Mouse (Mus musculus) erythroblast, embryonic 14.5 days (primary cell): ENCODE data around the gene Nhsl2. TPM values are rescaled to one million over a fixed set of nuclear protein-coding genes. Genes with fewer than 3 reads are reported as not detected.
A peak's percentile ranks its signal among the peaks of the same experiment; 100 is the strongest.

Experiments
- H3K27me3 ChIP-seq: 2 replicates; pipeline ENCODE4 v1.6.1; 2012; ENCODE audit warnings: inconsistent platforms; ENCODE audit not compliant: control insufficient read depth
- H3K36me3 ChIP-seq: 2 replicates; pipeline ENCODE4 v1.6.1; 2012; ENCODE audit warnings: mild to moderate bottlenecking, inconsistent platforms; ENCODE audit not compliant: control insufficient read depth
- H3K4me1 ChIP-seq: 2 replicates; pipeline ENCODE4 v1.6.1; 2012; ENCODE audit warnings: inconsistent platforms; ENCODE audit not compliant: control insufficient read depth
- H3K4me3 ChIP-seq: replicated peaks from 2 replicates; pipeline ENCODE3; 2012; ENCODE audit warnings: moderate library complexity, mild to moderate bottlenecking, inconsistent platforms
- H3K9me3 ChIP-seq: 2 replicates; pipeline ENCODE4 v1.6.1; 2012; ENCODE audit warnings: low read length, inconsistent platforms, mixed read lengths; ENCODE audit not compliant: control insufficient read depth
- GATA1 ChIP-seq: IDR thresholded peaks from 2 replicates; pipeline ENCODE4 v1.6.1; 2012; ENCODE audit warnings: low read length, inconsistent platforms, mixed read lengths
- TAL1 ChIP-seq: IDR thresholded peaks from 3 replicates; pipeline ENCODE4 v1.6.1; 2012; ENCODE audit warnings: low read length, inconsistent platforms, mixed read lengths
- polyA plus RNA-seq: library from polyadenylated mRNA; stranded (reverse); fragments of >175 nt; gene quantifications from 2 replicates; pipeline ENCODE4 v1.2.3, GENCODE M21; 2012

The Nhsl2 gene
- polyA plus RNA-seq, 1 experiment: not detected

- no peak for TF ChIP-seq TAL1
- TF ChIP-seq GATA1: no peak
- peaks cover 16% of the 10 kb centered on the region for H3K27me3 ChIP-seq
- no peak overlapping the region for H3K4me3 ChIP-seq
Observed at GRCm38 (mm10) chrX:102064062-102064461, 214.9 kb downstream of the Nhsl2 start.

GRCm38 (mm10) chrX:102065213-102065775, 216.1 kb downstream of the Nhsl2 start:
- H3K9me3 ChIP-seq: peaks cover 12% of the 10 kb centered on the region
- TF ChIP-seq TAL1 (no peak), GATA1 (no peak)
- H3K27me3 ChIP-seq: peaks cover 28% of the 10 kb centered on the region

More at GRCm38 (mm10) chrX:102064062-102064461, 214.9 kb downstream of the Nhsl2 start:
- Histone ChIP-seq H3K4me1 (peaks cover 22% of the 10 kb centered on the region), H3K9me3 (peaks cover 5% of the 10 kb centered on the region), H3K36me3 (no peaks in the 10 kb centered on the region)

GRCm38 (mm10) chrX:102066134-102066533, 216.9 kb downstream of the Nhsl2 start:
- H3K36me3 ChIP-seq: no peaks in the 10 kb centered on the region
- H3K9me3 ChIP-seq: peaks cover 20% of the 10 kb centered on the region
- H3K4me1 ChIP-seq: peaks cover 6% of the 10 kb centered on the region
- TF ChIP-seq GATA1 (no peak), TAL1 (no peak)
- H3K4me3 ChIP-seq: no peak overlapping the region
- H3K27me3 ChIP-seq: peaks cover 35% of the 10 kb centered on the region

More at GRCm38 (mm10) chrX:102065213-102065775, 216.1 kb downstream of the Nhsl2 start:
- Histone ChIP-seq H3K4me3 (no peak overlapping the region), H3K36me3 (no peaks in the 10 kb centered on the region), H3K4me1 (peaks cover 13% of the 10 kb centered on the region)

GRCm38 (mm10) chrX:102067118-102067517, 217.9 kb downstream of the Nhsl2 start:
- H3K27me3 ChIP-seq: peaks cover 45% of the 10 kb centered on the region
- H3K36me3 ChIP-seq: no peaks in the 10 kb centered on the region
- no peak overlapping the region for H3K4me3 ChIP-seq
- H3K9me3 ChIP-seq: peaks cover 25% of the 10 kb centered on the region
- TF ChIP-seq TAL1: no peak
- no peak for TF ChIP-seq GATA1
- peaks cover 6% of the 10 kb centered on the region for H3K4me1 ChIP-seq

- no peak overlapping the region for H3K4me3 ChIP-seq
- H3K4me1 ChIP-seq: peaks cover 6% of the 10 kb centered on the region
- H3K36me3 ChIP-seq: no peaks in the 10 kb centered on the region
- no peak for TF ChIP-seq TAL1
- TF ChIP-seq GATA1: no peak
- peaks cover 25% of the 10 kb centered on the region for H3K9me3 ChIP-seq
- H3K27me3 ChIP-seq: peaks cover 60% of the 10 kb centered on the region
Observed at GRCm38 (mm10) chrX:102068811-102069540, 219.8 kb downstream of the Nhsl2 start.

- no peaks in the 10 kb centered on the region for H3K36me3 ChIP-seq
- H3K9me3 ChIP-seq: peaks cover 25% of the 10 kb centered on the region
- H3K4me1 ChIP-seq: no peaks in the 10 kb centered on the region
- H3K27me3 ChIP-seq: peaks cover 60% of the 10 kb centered on the region
- H3K4me3 ChIP-seq: peak within 1 kb of the TSS; percentile 28
- no peak for TF ChIP-seq GATA1
- TF ChIP-seq TAL1: no peak
Observed at GRCm38 (mm10) chrX:102070591-102071471, 221.6 kb downstream of the Nhsl2 start, which contains the start of gene Rtl5. Gene Rtl5 (minus strand): TSS chrX:102071304.

GRCm38 (mm10) chrX:102071517-102071916, 222.3 kb downstream of the Nhsl2 start:
- H3K4me3 ChIP-seq: no peak overlapping the region
- H3K36me3 ChIP-seq: no peaks in the 10 kb centered on the region
- peaks cover 58% of the 10 kb centered on the region for H3K27me3 ChIP-seq
- H3K9me3 ChIP-seq: peaks cover 25% of the 10 kb centered on the region
- H3K4me1 ChIP-seq: no peaks in the 10 kb centered on the region
- TF ChIP-seq GATA1: no peak
- TF ChIP-seq TAL1: no peak

GRCm38 (mm10) chrX:102073605-102074325, 224.6 kb downstream of the Nhsl2 start:
- H3K36me3 ChIP-seq: no peaks in the 10 kb centered on the region
- no peak overlapping the region for H3K4me3 ChIP-seq
- no peaks in the 10 kb centered on the region for H3K4me1 ChIP-seq
- TF ChIP-seq TAL1: no peak
- no peak for TF ChIP-seq GATA1
- peaks cover 52% of the 10 kb centered on the region for H3K27me3 ChIP-seq
- peaks cover 23% of the 10 kb centered on the region for H3K9me3 ChIP-seq
